Mouse (Mus musculus) MEL (cell line): ENCODE measurements around the gene A3galt2. TPM values are rescaled to one million over a fixed set of nuclear protein-coding genes. Genes with fewer than 3 reads are reported as not detected.

Experiments
- DNase-seq: peaks from one replicate; pipeline ENCODE4 v3.0.0; 2011; ENCODE audit warnings: low read depth, low spot score
- H3K27ac ChIP-seq: 2 replicates; pipeline ENCODE4 v1.5.1; 2012; ENCODE audit warnings: low read depth, mild to moderate bottlenecking, control low read depth, low read length, moderate library complexity; ENCODE audit not compliant: control insufficient read depth
- H3K27me3 ChIP-seq, 2 experiments: fragments of 150-350 bp in 1 of 2; sonication (generic) in 1 of 2; 2 replicates each; pipeline ENCODE4 v1.6.1; 2012; ENCODE audit warnings: low read length in 2 of 2, mild to moderate bottlenecking in 2 of 2, improper control_type of control experiment in 1 of 2, moderate library complexity in 1 of 2; ENCODE audit not compliant: insufficient read depth in 2 of 2, control insufficient read depth in 1 of 2
- H3K36me3 ChIP-seq, 2 experiments: 2 replicates each; pipeline ENCODE4 v1.6.1; 2012 to 2014; ENCODE audit warnings: low read length in 2 of 2, improper control_type of control experiment in 1 of 2, inconsistent platforms in 1 of 2, mild to moderate bottlenecking in 1 of 2; ENCODE audit not compliant: insufficient read depth in 2 of 2, control insufficient read depth in 1 of 2
- H3K4me1 ChIP-seq, 2 experiments: fragments of 150-350 bp in 1 of 2; sonication (generic) in 1 of 2; 2 replicates each; pipeline ENCODE4 v1.6.1; 2012; ENCODE audit warnings: low read length in 2 of 2, improper control_type of control experiment in 1 of 2, mild to moderate bottlenecking in 1 of 2; ENCODE audit not compliant: insufficient read depth in 2 of 2, control insufficient read depth in 1 of 2
- H3K4me3 ChIP-seq, 2 experiments: fragments of 150-350 bp in 1 of 2; sonication (generic) in 1 of 2; 2 replicates each; pipeline ENCODE4 v1.5.1; 2012; ENCODE audit warnings: low read depth in 2 of 2, low read length in 2 of 2, mild to moderate bottlenecking in 2 of 2, moderate library complexity in 2 of 2, control low read depth in 1 of 2, improper control_type of control experiment in 1 of 2; ENCODE audit not compliant: control insufficient read depth in 1 of 2, insufficient read depth in 1 of 2
- H3K79me2 ChIP-seq: 2 replicates; pipeline ENCODE4 v1.6.1; 2012; ENCODE audit warnings: mild to moderate bottlenecking, low read length, moderate library complexity; ENCODE audit not compliant: control insufficient read depth, poor library complexity, insufficient read depth
- H3K9ac ChIP-seq: 2 replicates; pipeline ENCODE4 v1.6.1; 2012; ENCODE audit warnings: low read depth, mild to moderate bottlenecking, control low read depth, low read length, moderate library complexity; ENCODE audit not compliant: control insufficient read depth, poor library complexity, severe bottlenecking
- H3K9me3 ChIP-seq: fragments of 150-350 bp; sonication (generic); replicated peaks from 2 replicates; pipeline ENCODE4 v1.6.1; 2012; ENCODE audit warnings: mild to moderate bottlenecking, low read length, improper control_type of control experiment, moderate library complexity; ENCODE audit not compliant: insufficient read depth
- CHD1 ChIP-seq: IDR thresholded peaks from 2 replicates; pipeline ENCODE4 v1.6.1; 2012; ENCODE audit warnings: low read depth, mild to moderate bottlenecking, inconsistent platforms, low read length, improper control_type of control experiment
- CHD2 ChIP-seq: IDR thresholded peaks from 2 replicates; pipeline ENCODE4 v1.6.1; 2011; ENCODE audit warnings: low read length, improper control_type of control experiment
- CTCF ChIP-seq, 3 experiments: IDR thresholded peaks in 2 of 3; conservative IDR thresholded peaks in 1 of 3; 2 replicates each; pipeline ENCODE4 v1.5.1; 2011 to 2012; ENCODE audit warnings: low read length in 3 of 3, low read depth in 2 of 3, mild to moderate bottlenecking in 2 of 3, improper control_type of control experiment in 1 of 3, inconsistent platforms in 1 of 3, mixed read lengths in 1 of 3, moderate library complexity in 1 of 3; ENCODE audit not compliant: control insufficient read depth in 1 of 3, insufficient read depth in 1 of 3, poor library complexity in 1 of 3, severe bottlenecking in 1 of 3
- E2F4 ChIP-seq: IDR thresholded peaks from 2 replicates; pipeline ENCODE4 v1.6.1; 2011; ENCODE audit warnings: low read depth, low read length, improper control_type of control experiment, borderline replicate concordance
- ELF1 ChIP-seq: IDR thresholded peaks from 2 replicates; pipeline ENCODE4 v1.6.1; 2014; ENCODE audit warnings: low read depth, mild to moderate bottlenecking, inconsistent platforms, low read length, improper control_type of control experiment, moderate library complexity
- GABPA ChIP-seq: IDR thresholded peaks from 2 replicates; pipeline ENCODE4 v1.6.1; 2012; ENCODE audit warnings: low read depth, mild to moderate bottlenecking, inconsistent platforms, low read length, improper control_type of control experiment, moderate library complexity
- KAT2A ChIP-seq: conservative IDR thresholded peaks from 2 replicates; pipeline ENCODE4 v1.6.1; 2012; ENCODE audit warnings: low read depth, low read length, improper control_type of control experiment, inconsistent platforms
- MAFK ChIP-seq: IDR thresholded peaks from 2 replicates; pipeline ENCODE4 v1.6.1; 2011; ENCODE audit warnings: low read depth, mild to moderate bottlenecking, low read length, improper control_type of control experiment, borderline replicate concordance
- MAX ChIP-seq: IDR thresholded peaks from 2 replicates; pipeline ENCODE4 v1.6.1; 2011; ENCODE audit warnings: low read length, improper control_type of control experiment
- MEF2A ChIP-seq: IDR thresholded peaks from 2 replicates; pipeline ENCODE4 v1.6.1; 2014; ENCODE audit warnings: low read depth, mild to moderate bottlenecking, inconsistent platforms, low read length, improper control_type of control experiment; ENCODE audit not compliant: poor library complexity, insufficient replicate concordance, severe bottlenecking; ENCODE audit errors: extremely low read depth
- MXI1 ChIP-seq: IDR thresholded peaks from 2 replicates; pipeline ENCODE4 v1.6.1; 2011; ENCODE audit warnings: mild to moderate bottlenecking, low read depth, low read length, improper control_type of control experiment
- NRF1 ChIP-seq: IDR thresholded peaks from 2 replicates; pipeline ENCODE4 v1.6.1; 2014; ENCODE audit warnings: low read depth, mild to moderate bottlenecking, inconsistent platforms, low read length, improper control_type of control experiment, moderate library complexity; ENCODE audit not compliant: poor library complexity, insufficient read depth, severe bottlenecking
- POLR2A ChIP-seq, 2 experiments: IDR thresholded peaks; 2 replicates each; pipeline ENCODE4 v1.6.1; 2011 to 2012; ENCODE audit warnings: low read length in 2 of 2, mild to moderate bottlenecking in 2 of 2, control low read depth in 1 of 2, improper control_type of control experiment in 1 of 2, low read depth in 1 of 2, moderate library complexity in 1 of 2; ENCODE audit not compliant: control insufficient read depth in 1 of 2, insufficient read depth in 1 of 2, poor library complexity in 1 of 2
- POLR2AphosphoS5 ChIP-seq: IDR thresholded peaks from 2 replicates; pipeline ENCODE4 v1.6.1; 2012; ENCODE audit warnings: low read depth, borderline replicate concordance, mild to moderate bottlenecking, inconsistent platforms, low read length, moderate library complexity, mixed read lengths
- RAD21 ChIP-seq: IDR thresholded peaks from 2 replicates; pipeline ENCODE4 v1.6.1; 2011; ENCODE audit warnings: mild to moderate bottlenecking, low read depth, low read length, improper control_type of control experiment
- SIN3A ChIP-seq: IDR thresholded peaks from 2 replicates; pipeline ENCODE4 v1.6.1; 2012; ENCODE audit warnings: low read length, improper control_type of control experiment, inconsistent platforms
- TAL1 ChIP-seq: IDR thresholded peaks from 2 replicates; pipeline ENCODE4 v1.6.1; 2012; ENCODE audit warnings: mild to moderate bottlenecking, inconsistent platforms, low read length, moderate library complexity, mixed read lengths
- TBP ChIP-seq: IDR thresholded peaks from 2 replicates; pipeline ENCODE4 v1.8.0; 2011; ENCODE audit warnings: low read depth, low read length, improper control_type of control experiment
- TCF12 ChIP-seq: IDR thresholded peaks from 2 replicates; pipeline ENCODE4 v1.6.1; 2014; ENCODE audit warnings: low read depth, mild to moderate bottlenecking, inconsistent platforms, low read length, improper control_type of control experiment, moderate library complexity
- UBTF ChIP-seq: IDR thresholded peaks from 2 replicates; pipeline ENCODE4 v1.6.1; 2012; ENCODE audit warnings: low read depth, mild to moderate bottlenecking, inconsistent platforms, low read length, improper control_type of control experiment, moderate library complexity, borderline replicate concordance; ENCODE audit not compliant: insufficient read depth
- USF1 ChIP-seq: IDR thresholded peaks from 2 replicates; pipeline ENCODE4 v1.6.1; 2014; ENCODE audit warnings: low read depth, mild to moderate bottlenecking, inconsistent platforms, low read length, improper control_type of control experiment, moderate library complexity
- ZKSCAN1 ChIP-seq: IDR thresholded peaks from 2 replicates; pipeline ENCODE4 v1.6.1; 2012; ENCODE audit warnings: low read depth, mild to moderate bottlenecking, inconsistent platforms, low read length, improper control_type of control experiment, moderate library complexity
- ZNF384 ChIP-seq: IDR thresholded peaks from 2 replicates; pipeline ENCODE4 v1.6.1; 2012; ENCODE audit warnings: low read depth, mild to moderate bottlenecking, inconsistent platforms, low read length, improper control_type of control experiment
- polyA plus RNA-seq, 2 experiments: library from polyadenylated mRNA; stranded (reverse) in 1 of 2; unstranded in 1 of 2; fragments of >175 nt in 1 of 2; fragments of >200 nt in 1 of 2; gene quantifications; 2 replicates each; pipeline versions ENCODE4 v1.2.1 to v1.2.4; 2012; ENCODE audit warnings: low replicate concordance in 2 of 2, low read depth in 1 of 2; ENCODE audit not compliant: insufficient read length in 2 of 2, insufficient read depth in 1 of 2, missing spikeins in 1 of 2
- total RNA-seq: library from RNA; depleted of rRNA; stranded (reverse); fragments of 300-350 nt; gene quantifications from 2 replicates; pipeline ENCODE4 v1.2.3, GENCODE M21; 2012

The A3galt2 gene
- total and polyA plus RNA-seq, 3 experiments = 0.06 TPM; not detected in 2

DNA sequence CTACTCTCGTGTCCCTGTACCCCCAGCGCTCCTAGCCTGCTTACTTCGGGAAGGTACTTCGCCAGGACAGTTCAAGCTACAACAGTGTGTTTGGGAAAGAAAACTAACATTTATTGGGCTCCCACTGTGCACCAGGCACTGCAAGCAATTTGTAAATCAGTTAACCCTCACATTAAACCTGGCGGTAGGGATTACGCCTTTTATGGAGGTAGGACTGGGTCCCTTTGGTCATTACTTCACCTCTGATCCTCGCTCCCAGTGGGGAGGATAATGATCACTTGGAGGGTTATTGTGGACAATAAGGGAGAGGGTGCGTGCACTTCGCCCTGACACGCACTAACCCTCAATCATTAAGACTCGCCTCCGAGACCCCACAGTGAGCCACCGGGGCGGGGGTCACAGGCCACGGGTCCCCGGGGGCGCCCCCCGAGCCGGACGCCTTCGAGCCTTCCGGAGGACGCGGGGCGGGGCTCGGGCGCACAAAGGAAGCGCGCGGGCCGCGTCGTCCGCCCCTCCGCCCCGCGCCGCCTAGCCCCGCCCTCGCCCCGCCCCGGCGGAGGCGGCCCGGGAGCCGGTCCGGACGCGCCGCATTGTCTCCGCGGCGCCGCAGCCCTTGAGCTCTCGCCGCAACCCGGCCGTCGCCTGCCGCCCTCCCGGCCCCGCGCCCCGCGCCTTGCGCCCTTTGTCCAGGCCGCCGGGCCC, 28.0 kb upstream of the A3galt2 start (continued):
- 0 out of 2 replicates have a peak, but pooled peaks have one; percentile 19 for TF ChIP-seq ELF1
- no peak for TF ChIP-seq CHD2
- TF ChIP-seq USF1 = no peak
- TF ChIP-seq MAFK = no peak
- TF ChIP-seq UBTF = no peak
- TF ChIP-seq RAD21 = no peak

DNA sequence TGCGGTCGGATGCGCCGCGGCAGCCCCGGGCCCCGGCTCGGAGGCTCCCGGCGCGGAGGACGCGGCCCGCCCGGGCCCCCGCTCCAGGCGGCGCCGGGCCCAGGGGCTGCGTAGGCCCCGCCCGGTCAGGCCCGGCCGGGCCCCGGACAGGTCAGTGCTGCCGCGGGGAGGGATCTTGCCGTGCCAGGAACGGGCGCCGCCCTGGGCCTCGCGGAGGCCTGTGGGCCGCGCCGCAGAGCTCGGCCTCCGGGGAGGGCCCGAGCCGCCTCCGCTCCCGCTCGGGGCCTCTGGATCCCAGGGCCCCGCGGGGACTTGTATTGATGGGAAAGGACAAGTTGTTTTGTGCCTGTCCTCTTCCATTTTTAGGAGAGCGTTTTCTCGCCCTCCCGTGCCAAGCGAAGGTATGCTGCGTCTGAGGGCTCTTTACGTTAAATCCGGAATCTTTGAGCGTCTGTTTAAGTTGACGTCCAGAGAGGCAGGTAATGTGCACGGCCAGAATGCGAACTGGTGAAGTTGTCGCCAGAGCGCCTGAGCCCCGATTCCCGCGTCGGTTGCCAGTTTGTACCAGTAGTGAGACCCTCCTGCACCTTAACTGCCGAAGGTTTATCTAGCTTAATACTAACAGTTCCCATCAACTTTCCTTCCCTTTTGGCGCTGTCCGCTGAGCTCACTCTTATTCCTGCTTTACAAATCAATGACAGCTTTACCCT, 27.3 kb upstream of the A3galt2 start:
- H3K79me2 ChIP-seq = peaks cover 32% of the 10 kb centered on the region
- no peaks in the 10 kb centered on the region for H3K9me3 ChIP-seq
- peaks cover 2 to 21% of the 10 kb centered on the region in 2 experiments; a peak in 3 of 4 replicates for H3K36me3 ChIP-seq
- H3K4me3 ChIP-seq = peak overlapping the region; percentile 93 to 98
- DNase-seq = peak; percentile 64
- TF ChIP-seq SIN3A (peak; percentile 44; the same call in 1 of the 2 replicates), ZNF384 (no peak), MXI1 (peak; percentile 7; the same call in 1 of the 2 replicates)
- H3K27ac ChIP-seq = peak overlapping the region; percentile 50
- H3K9ac ChIP-seq = peak overlapping the region; percentile 92
- no peaks in the 10 kb centered on the region for H3K27me3 ChIP-seq
- peaks cover 9 to 22% of the 10 kb centered on the region in 2 experiments; a peak in 3 of 4 replicates for H3K4me1 ChIP-seq

DNA sequence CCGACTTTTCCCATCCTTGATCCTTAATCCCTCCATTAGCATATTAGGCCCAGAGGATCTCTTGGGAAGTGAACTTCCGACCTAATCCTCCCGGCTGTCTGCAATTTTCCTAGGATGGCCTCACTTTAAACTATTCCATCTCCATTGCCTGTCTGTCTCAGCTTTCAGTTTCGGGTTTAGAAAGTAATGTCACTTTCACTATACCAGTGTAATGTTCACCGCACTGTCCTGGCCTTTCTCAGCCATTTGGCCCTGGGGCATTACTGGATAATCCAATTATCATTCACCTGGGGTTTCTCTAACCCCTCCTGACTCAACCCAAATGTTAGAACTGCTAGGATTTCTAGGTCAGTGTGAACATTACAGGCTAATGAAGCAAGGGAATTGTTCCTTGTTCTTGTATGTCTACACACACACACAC, 26.7 kb upstream of the A3galt2 start:
- Histone ChIP-seq H3K27ac (no peak overlapping the region), H3K79me2 (peaks cover 32% of the 10 kb centered on the region), H3K4me1 (peaks cover 9 to 22% of the 10 kb centered on the region in 2 experiments; a peak in 3 of 4 replicates), H3K36me3 (peaks cover 2 to 21% of the 10 kb centered on the region in 2 experiments; a peak in 3 of 4 replicates), H3K4me3 (peak overlapping the region; percentile 93 to 98), H3K9me3 (no peaks in the 10 kb centered on the region), H3K27me3 (no peaks in the 10 kb centered on the region)
- DNase-seq = no peak
- TF ChIP-seq TCF12 = no peak
- no peak for TF ChIP-seq E2F4
- TF ChIP-seq MAX = no peak
- TF ChIP-seq KAT2A = no peak
- no peak for TF ChIP-seq MEF2A
- TF ChIP-seq UBTF = no peak
- no peak for TF ChIP-seq NRF1
- TF ChIP-seq ELF1 = no peak
- TF ChIP-seq CTCF (IDR thresholded peaks at IDR 0.05 in 2 of 3, conservative IDR thresholded peaks at IDR 0.05 in 1 of 3; ENCODE audit: control insufficient read depth in 1 of 3, insufficient read depth in 1 of 3, low read depth in 2 of 3, low read length in 3 of 3, poor library complexity in 1 of 3, severe bottlenecking in 1 of 3) = no peak
- TF ChIP-seq ZKSCAN1 = no peak
- no peak for TF ChIP-seq POLR2A (IDR thresholded peaks at IDR 0.05; ENCODE audit: control insufficient read depth in 1 of 2, insufficient read depth in 1 of 2, low read depth in 1 of 2, low read length in 2 of 2, poor library complexity in 1 of 2)
- TF ChIP-seq CHD1 = no peak
- TF ChIP-seq POLR2AphosphoS5 = no peak
- TF ChIP-seq TBP = no peak
- TF ChIP-seq CHD2 = no peak
- no peak for TF ChIP-seq TAL1
- no peak for TF ChIP-seq RAD21
- TF ChIP-seq GABPA = no peak
- TF ChIP-seq, all 39 proteins: peak for 0
- H3K9ac ChIP-seq = peak overlapping the region; percentile 92
